Mouse (Mus musculus) heart, embryonic 14.5 days (tissue): ENCODE measurements around the gene Zmynd11. TPM values are rescaled to one million over a fixed set of nuclear protein-coding genes. Genes with fewer than 3 reads are reported as not detected.

Experiments used
- ATAC-seq: fragments of 200-750 bp; cut with Nextera tagmentation; 2 replicates; pipeline ENCODE4 v1.8.0; 2017; ENCODE audit warnings: low read depth, moderate TSS enrichment; ENCODE audit not compliant: insufficient number of reproducible peaks, insufficient read depth, low FRiP score
- H3K27ac ChIP-seq, 2 experiments: fragments of 200-500 bp in 1 of 2; fragments of 300-500 bp in 1 of 2; sonication (generic) in 1 of 2; replicated peaks in 1 of 2; 2 replicates each; pipeline ENCODE4 v1.5.1; 2012 to 2014; ENCODE audit warnings: low read depth in 2 of 2, low read length in 2 of 2, control low read depth in 1 of 2, mild to moderate bottlenecking in 1 of 2, mixed read lengths in 1 of 2; ENCODE audit not compliant: control insufficient read depth in 1 of 2, insufficient read depth in 1 of 2
- H3K27me3 ChIP-seq: fragments of 300-500 bp; sonication (generic); 2 replicates; pipeline ENCODE4 v1.6.1; 2014; ENCODE audit warnings: mild to moderate bottlenecking, low read length, control low read depth; ENCODE audit not compliant: control insufficient read depth, insufficient read depth
- H3K36me3 ChIP-seq: fragments of 300-500 bp; sonication (generic); 2 replicates; pipeline ENCODE4 v1.6.1; 2014; ENCODE audit warnings: mild to moderate bottlenecking, control low read depth, low read length, mixed read lengths; ENCODE audit not compliant: control insufficient read depth, insufficient read depth
- H3K4me1 ChIP-seq, 2 experiments: fragments of 200-500 bp in 1 of 2; fragments of 300-500 bp in 1 of 2; sonication (generic) in 1 of 2; 2 replicates each; pipeline ENCODE4 v1.6.1; 2012 to 2014; ENCODE audit warnings: low read length in 2 of 2, control low read depth in 1 of 2, mixed read lengths in 1 of 2; ENCODE audit not compliant: control insufficient read depth in 2 of 2, insufficient read depth in 2 of 2
- H3K4me2 ChIP-seq: fragments of 300-500 bp; sonication (generic); 2 replicates; pipeline ENCODE4 v1.6.1; 2014; ENCODE audit warnings: mild to moderate bottlenecking, low read length
- H3K4me3 ChIP-seq, 2 experiments: fragments of 200-500 bp in 1 of 2; fragments of 300-500 bp in 1 of 2; sonication (generic) in 1 of 2; 2 replicates each; pipeline ENCODE4 v1.5.1; 2012 to 2014; ENCODE audit warnings: low read length in 2 of 2, mild to moderate bottlenecking in 2 of 2, control low read depth in 1 of 2, low read depth in 1 of 2, moderate library complexity in 1 of 2; ENCODE audit not compliant: control insufficient read depth in 1 of 2, insufficient read depth in 1 of 2
- H3K9ac ChIP-seq: fragments of 300-500 bp; sonication (generic); 2 replicates; pipeline ENCODE4 v1.6.1; 2014; ENCODE audit warnings: mild to moderate bottlenecking, low read length
- H3K9me3 ChIP-seq: fragments of 300-500 bp; sonication (generic); 2 replicates; pipeline ENCODE4 v1.6.1; 2016; ENCODE audit warnings: low read length, control low read depth; ENCODE audit not compliant: control insufficient read depth
- WGBS: fragments of 180-500 bp; shearing (Covaris S2); extraction: QIAGEN DNeasy Blood & Tissue Kit; methylation state at CpG from one replicate; pipeline ENCODE4 v1.1.7; 2014; 5-methylcytosine and 5-hydroxymethylcytosine counted together
- polyA plus RNA-seq: library from polyadenylated mRNA; unstranded; fragments of >200 nt; fragmentation: Nextera tagmentation; extraction: Ambion mirVana; gene quantifications from 2 replicates; pipeline ENCODE4 v1.2.1, GENCODE M21; 2014

Zmynd11 gene
- polyA plus RNA-seq, 1 experiment from 2014 or later = 141 TPM

GRCm38 (mm10) chr13:9683280-9683679, 81.8 kb downstream of the Zmynd11 start:
- 88% methylated on average over 4 of the region's 4 CpGs for WGBS
- no peak overlapping the region for H3K27ac ChIP-seq
- H3K27me3 ChIP-seq = no peaks in the 10 kb centered on the region
- H3K4me2 ChIP-seq = no peak overlapping the region
- no peaks in the 10 kb centered on the region for H3K4me1 ChIP-seq
- H3K9me3 ChIP-seq = no peaks in the 10 kb centered on the region
- no peak overlapping the region for H3K4me3 ChIP-seq
- no peak overlapping the region for H3K9ac ChIP-seq
- H3K36me3 ChIP-seq = peaks cover 63% of the 10 kb centered on the region
- no peak for ATAC-seq

GRCm38 (mm10) chr13:9681492-9681891, 83.6 kb downstream of the Zmynd11 start:
- no peak overlapping the region for H3K9ac ChIP-seq
- no peaks in the 10 kb centered on the region for H3K9me3 ChIP-seq
- 97% methylated on average over 3 of the region's 3 CpGs for WGBS
- no peaks in the 10 kb centered on the region for H3K27me3 ChIP-seq
- ATAC-seq = no peak
- no peak overlapping the region for H3K27ac ChIP-seq
- H3K4me1 ChIP-seq = no peaks in the 10 kb centered on the region
- H3K4me3 ChIP-seq = no peak overlapping the region
- H3K4me2 ChIP-seq = no peak overlapping the region
- peaks cover 45% of the 10 kb centered on the region for H3K36me3 ChIP-seq

- Histone ChIP-seq H3K27ac (no peak overlapping the region), H3K36me3 (no peaks in the 10 kb centered on the region), H3K4me3 (no peak overlapping the region), H3K9ac (no peak overlapping the region), H3K4me1 (no peaks in the 10 kb centered on the region), H3K9me3 (0 out of 2 replicates have a peak, but pooled peaks cover 9% of the 10 kb centered on the region), H3K4me2 (no peak overlapping the region), H3K27me3 (no peaks in the 10 kb centered on the region)
- ATAC-seq = no peak
- WGBS = 96% methylated on average over 1 of the region's 1 CpGs
Measured at GRCm38 (mm10) chr13:9674126-9674525, 91.0 kb downstream of the Zmynd11 start.

- no peaks in the 10 kb centered on the region for H3K9me3 ChIP-seq
- H3K4me1 ChIP-seq = no peaks in the 10 kb centered on the region
- H3K4me2 ChIP-seq = no peak overlapping the region
- 87% methylated on average over 5 of the region's 5 CpGs for WGBS
- H3K36me3 ChIP-seq = peaks cover 11% of the 10 kb centered on the region; the same call in 1 of the 2 replicates
- no peak overlapping the region for H3K27ac ChIP-seq
- H3K9ac ChIP-seq = no peak overlapping the region
- no peak for ATAC-seq
- no peaks in the 10 kb centered on the region for H3K27me3 ChIP-seq
- H3K4me3 ChIP-seq = no peak overlapping the region
Measured at GRCm38 (mm10) chr13:9669246-9669645, 95.9 kb downstream of the Zmynd11 start.

- H3K9ac ChIP-seq = no peak overlapping the region
- H3K9me3 ChIP-seq = no peaks in the 10 kb centered on the region
- no peaks in the 10 kb centered on the region for H3K27me3 ChIP-seq
- H3K4me3 ChIP-seq = no peak overlapping the region
- WGBS = 64% methylated on average over 7 of the region's 7 CpGs
- ATAC-seq = no peak
- no peak overlapping the region for H3K4me2 ChIP-seq
- no peaks in the 10 kb centered on the region for H3K4me1 ChIP-seq
- H3K36me3 ChIP-seq = peaks cover 15% of the 10 kb centered on the region
- no peak overlapping the region for H3K27ac ChIP-seq
Measured at GRCm38 (mm10) chr13:9667954-9668496, 97.1 kb downstream of the Zmynd11 start.

- H3K4me1 ChIP-seq = no peaks in the 10 kb centered on the region
- no peak overlapping the region for H3K4me3 ChIP-seq
- H3K27me3 ChIP-seq = no peaks in the 10 kb centered on the region
- H3K4me2 ChIP-seq = no peak overlapping the region
- no peak for ATAC-seq
- 81% methylated on average over 1 of the region's 1 CpGs for WGBS
- H3K27ac ChIP-seq = no peak overlapping the region
- no peak overlapping the region for H3K9ac ChIP-seq
- peaks cover 44% of the 10 kb centered on the region for H3K36me3 ChIP-seq
- no peaks in the 10 kb centered on the region for H3K9me3 ChIP-seq
Measured at GRCm38 (mm10) chr13:9663593-9663992, 101.5 kb downstream of the Zmynd11 start.

- WGBS = 50% methylated on average over 1 of the region's 1 CpGs
- peaks cover 49% of the 10 kb centered on the region for H3K36me3 ChIP-seq
- H3K9me3 ChIP-seq = no peaks in the 10 kb centered on the region
- no peak overlapping the region for H3K9ac ChIP-seq
- H3K27me3 ChIP-seq = no peaks in the 10 kb centered on the region
- no peak overlapping the region for H3K27ac ChIP-seq
- no peak for ATAC-seq
- no peak overlapping the region for H3K4me3 ChIP-seq
- H3K4me1 ChIP-seq = no peaks in the 10 kb centered on the region
- no peak overlapping the region for H3K4me2 ChIP-seq
Measured at GRCm38 (mm10) chr13:9660711-9661110, 104.4 kb downstream of the Zmynd11 start.

- Histone ChIP-seq H3K4me1 (no peaks in the 10 kb centered on the region; a peak in 1 of 4 replicates), H3K27ac (no peak overlapping the region), H3K27me3 (no peaks in the 10 kb centered on the region), H3K36me3 (peaks cover 28% of the 10 kb centered on the region), H3K9ac (no peak overlapping the region), H3K4me2 (no peak overlapping the region), H3K9me3 (no peaks in the 10 kb centered on the region), H3K4me3 (no peak overlapping the region)
- no peak for ATAC-seq
- 80% methylated on average over 6 of the region's 6 CpGs for whole genome bisulfite sequencing
Measured at GRCm38 (mm10) chr13:9656613-9657012, 108.5 kb downstream of the Zmynd11 start.
